Mouse (Mus musculus): ENCODE data around the gene Plac9a. TPM values are rescaled to one million over a fixed set of nuclear protein-coding genes. Genes with fewer than 3 reads are reported as not detected.
A peak's percentile ranks its signal among the peaks of the same experiment; 100 is the strongest.

The Plac9a gene
- total RNA-seq, 1 experiment from 2014 or later: not detected

DNA sequence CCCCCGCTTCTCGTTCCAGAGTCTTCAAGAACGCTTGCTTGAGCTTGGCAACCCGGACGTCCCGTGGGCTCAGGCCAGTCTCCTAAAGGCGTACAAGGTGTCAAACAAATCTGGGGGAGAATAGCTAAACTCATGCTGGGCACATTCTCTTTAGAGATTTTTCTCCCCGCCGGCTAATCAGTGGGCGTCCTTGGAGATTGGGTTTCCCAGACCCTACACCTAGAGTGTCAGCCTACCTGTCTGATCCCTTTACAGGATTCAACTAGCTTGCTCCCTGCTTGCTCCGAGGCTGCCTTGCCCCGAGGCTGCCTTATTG, 60.3 kb downstream of the Plac9a start:
- ATAC-seq (ENCODE audit: extremely low read depth, insufficient number of reproducible peaks, low FRiP score, poor library complexity, severe bottlenecking): 0 out of 2 replicates have a peak, but pooled peaks have one; percentile 0

- peak; percentile 84 for ATAC-seq (ENCODE audit: extremely low read depth, insufficient number of reproducible peaks, low FRiP score, poor library complexity, severe bottlenecking)
These were observed 60.8 kb downstream of the Plac9a start, which contains the start of gene Anxa11 for GRCm38 (mm10) chr14:25841991-25842687. Anxa11 (plus strand) TSS chr14:25842156.

DNA sequence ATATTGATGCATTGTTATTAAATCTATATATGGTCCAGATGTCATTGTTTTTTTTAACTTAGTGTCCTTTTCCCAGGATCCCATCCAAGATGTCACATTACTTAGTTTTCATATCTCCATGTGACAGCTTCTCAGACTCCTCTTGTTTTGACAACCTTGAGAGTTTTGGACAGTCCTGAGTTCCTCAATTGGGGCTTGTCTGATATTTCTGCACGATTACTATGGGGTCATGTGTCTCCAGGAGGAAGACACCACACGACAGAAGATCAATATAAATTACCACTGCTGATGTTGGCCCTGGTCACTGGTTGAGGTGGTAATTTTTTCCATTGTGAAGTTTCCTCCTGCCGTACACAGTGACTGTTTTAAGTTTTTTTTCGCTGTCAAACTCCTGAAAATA, 61.3 kb downstream of the Plac9a start:
- ATAC-seq (ENCODE audit: extremely low read depth, insufficient number of reproducible peaks, low FRiP score, poor library complexity, severe bottlenecking): peak; percentile 27; the same call in 1 of the 2 replicates

DNA sequence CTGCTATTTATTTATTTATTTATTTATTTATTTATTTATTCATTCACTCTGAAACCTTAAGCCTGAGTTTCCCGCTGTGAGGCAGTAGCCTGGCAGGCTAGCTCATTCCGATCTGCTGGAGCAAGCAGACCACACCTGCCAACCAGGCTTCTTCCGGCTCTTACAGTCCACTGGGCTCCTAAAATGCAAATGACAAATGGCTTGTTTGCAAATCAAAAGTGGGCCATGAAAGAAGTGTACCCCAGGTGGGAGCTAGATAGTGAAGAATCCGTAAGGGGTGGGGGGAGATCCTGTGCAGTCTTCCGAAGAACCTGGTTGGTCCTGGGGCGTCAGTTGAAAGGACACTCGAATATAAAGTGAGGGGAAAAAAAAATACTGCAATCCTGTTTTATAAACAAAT, 61.9 kb downstream of the Plac9a start:
- no peak for ATAC-seq (ENCODE audit: extremely low read depth, insufficient number of reproducible peaks, low FRiP score, poor library complexity, severe bottlenecking)

DNA sequence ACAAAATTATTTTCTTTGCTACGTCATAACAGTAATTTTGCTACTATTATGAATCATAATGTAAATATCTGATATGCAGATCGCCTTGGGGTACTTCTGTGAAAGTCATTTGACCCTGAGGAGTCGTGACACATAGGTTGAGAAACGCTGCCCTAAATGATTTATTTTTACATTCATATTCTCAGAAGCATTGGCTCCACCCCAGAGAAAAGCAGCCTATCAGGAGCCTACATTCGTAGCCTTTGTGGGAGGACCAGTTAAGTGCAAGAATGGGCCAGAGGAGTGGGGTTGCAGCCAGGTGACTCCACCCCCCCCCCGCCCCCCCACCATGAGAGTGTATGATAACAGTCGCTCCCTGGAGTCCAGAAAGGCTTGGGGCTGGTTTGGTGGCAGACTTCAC, 63.1 kb downstream of the Plac9a start:
- no peak for ATAC-seq (ENCODE audit: extremely low read depth, insufficient number of reproducible peaks, low FRiP score, poor library complexity, severe bottlenecking)

- ATAC-seq (ENCODE audit: extremely low read depth, insufficient number of reproducible peaks, low FRiP score, poor library complexity, severe bottlenecking): no peak
These were observed 64.5 kb downstream of the Plac9a start for GRCm38 (mm10) chr14:25838411-25838810.

Other genes starting within 250 kb of the Plac9a start
- gene Ppif, start 208.9 kb downstream of the Plac9a start, total RNA-seq (2017): 10.2 and 11.5 TPM in 2 replicates
- 10.1 TPM in 2 replicates for gene Zcchc24, start 134.1 kb downstream of the Plac9a start, total RNA-seq (2017)
- 43.6 and 47.0 TPM in 2 replicates for gene Anxa11, start 60.9 kb downstream of the Plac9a start, total RNA-seq (2017)
- 1.7 and 1.8 TPM in 2 replicates for gene Tmem254a, start 24.6 kb upstream of the Plac9a start, total RNA-seq (2017)
- gene Cphx1, start 35.2 kb upstream of the Plac9a start, total RNA-seq (2017): not detected in 2 replicates
- not detected in 2 replicates for gene Duxbl1, start 75.5 kb upstream of the Plac9a start, total RNA-seq (2017)
- 3.3 TPM in 1 of 2 replicates, not detected in the other for gene Gm9780, start 139.6 kb upstream of the Plac9a start, total RNA-seq (2017)
- 15.1 and 18.4 TPM in 2 replicates for gene Tmem254c, start 164.3 kb upstream of the Plac9a start, total RNA-seq (2017)
- not detected in 2 replicates for gene Cphx2, start 178.4 kb upstream of the Plac9a start, total RNA-seq (2017)
- gene Cphx3, start 179.2 kb upstream of the Plac9a start, total RNA-seq (2017): not detected in 2 replicates
- gene Duxbl2, start 215.2 kb upstream of the Plac9a start, total RNA-seq (2017): not detected in 2 replicates

All from neutrophil, adult 5-6 weeks (primary cell).